Mouse (Mus musculus) mesoderm, embryonic 11.5 days (tissue): ENCODE data around the gene Supt4a.

ENCODE experiments used
- DNase-seq: peaks from one replicate; pipeline ENCODE4 v3.0.0-alpha.2; 2012; ENCODE audit warnings: low read depth, low spot score

Supt4a gene

GRCm38 (mm10) chr11:87725964-87726562, 11.3 kb upstream of the Supt4a start:
- DNase-seq: peak; percentile 48

- no peak for DNase-seq
Observed at GRCm38 (mm10) chr11:87727021-87727420, 10.3 kb upstream of the Supt4a start.

- no peak for DNase-seq
Observed at GRCm38 (mm10) chr11:87727471-87727870, 9.9 kb upstream of the Supt4a start.

- DNase-seq: no peak
Observed at GRCm38 (mm10) chr11:87728850-87729592, 8.3 kb upstream of the Supt4a start.

- DNase-seq: no peak
Observed at GRCm38 (mm10) chr11:87729593-87730185, 7.7 kb upstream of the Supt4a start.

GRCm38 (mm10) chr11:87730652-87731310, 6.6 kb upstream of the Supt4a start:
- DNase-seq: no peak

- no peak for DNase-seq
Observed at GRCm38 (mm10) chr11:87734346-87734745, 3.0 kb upstream of the Supt4a start.

- DNase-seq: no peak
Observed at GRCm38 (mm10) chr11:87735691-87736090, 1.7 kb upstream of the Supt4a start.

- peak; percentile 74 for DNase-seq
Observed at GRCm38 (mm10) chr11:87736647-87737134, 661 bp upstream of the Supt4a start.

- DNase-seq: no peak
Observed at GRCm38 (mm10) chr11:87743691-87744090, 6.3 kb downstream of the Supt4a start.

- no peak for DNase-seq
Observed at GRCm38 (mm10) chr11:87744964-87745363, 7.6 kb downstream of the Supt4a start.

- DNase-seq: no peak
Observed at GRCm38 (mm10) chr11:87745632-87746555, 8.5 kb downstream of the Supt4a start.

- DNase-seq: no peak
Observed at GRCm38 (mm10) chr11:87747312-87747711, 10.0 kb downstream of the Supt4a start.

GRCm38 (mm10) chr11:87747716-87748115, 10.4 kb downstream of the Supt4a start:
- DNase-seq: no peak

GRCm38 (mm10) chr11:87748132-87749119, 11.1 kb downstream of the Supt4a start:
- peak; percentile 27 for DNase-seq

- peak; percentile 30 for DNase-seq
Observed at GRCm38 (mm10) chr11:87749192-87750042, 12.1 kb downstream of the Supt4a start.

- no peak for DNase-seq
Observed at GRCm38 (mm10) chr11:87750043-87750421, 12.7 kb downstream of the Supt4a start.

- DNase-seq: no peak
Observed at GRCm38 (mm10) chr11:87750521-87750920, 13.2 kb downstream of the Supt4a start.

GRCm38 (mm10) chr11:87751031-87751430, 13.7 kb downstream of the Supt4a start:
- DNase-seq: no peak
